In genomic region chr9:53676921-53677320, GRCm38 (mm10) we compare ENCODE assay signal across 19 mouse cellular contexts. TPM values are rescaled to one million over a fixed set of nuclear protein-coding genes. Genes with fewer than 3 reads are reported as not detected.
A peak's percentile ranks its signal among the peaks of the same experiment; 100 is the strongest.
DNase-seq lines count a peak whose midpoint lies in the region; ATAC-seq and TF ChIP-seq lines count a peak whose summit lies in the region.
"Had no signal": no experiment of that assay in that cellular context is flagged by ENCODE, and none has a peak within 500 bp of the region (broad histone marks: within the 10 kb centered on the region; RNA-seq: fewer than 3 reads in every experiment).

No protein-coding gene starts in this region.

- no peak for DNase-seq in gastrocnemius, adult 2 months
- no peak for DNase-seq in gastrocnemius, adult 18-20 months (ENCODE audit: low spot score)
- DNase-seq in R1 (ENCODE audit: low read depth, low spot score) = peak; percentile 79
- no peak for DNase-seq in right cerebral cortex, postnatal 10 days (ENCODE audit: low spot score in 2 of 2)
- DNase-seq: adrenal gland, postnatal 10 days; adrenal gland, postnatal 36 days; cerebellum, adult 11-12 months; cerebellum, adult 2 months; cerebellum, adult 9-10 months; cerebellum, postnatal 10 days; cerebellum, postnatal 25 days; forebrain, postnatal 0 days had no signal

- H3K27ac ChIP-seq in gastrocnemius, adult 2 months = peak overlapping the region; percentile 63; the same call in 1 of the 2 replicates
- H3K27ac ChIP-seq: embryonic facial prominence, embryonic 10.5 days; embryonic facial prominence, embryonic 12.5 days; forebrain, embryonic 13.5 days; forebrain, embryonic 15.5 days had no signal

- no peak for ATAC-seq in activated CD4-positive, CD25-positive, alpha-beta regulatory T cell, adult 4 months
- ATAC-seq: forebrain, embryonic 13.5 days; forebrain, embryonic 15.5 days; forebrain, postnatal 0 days had no signal

- no peak overlapping the region for H3K4me3 ChIP-seq in gastrocnemius, adult 2 months
- H3K4me3 ChIP-seq: embryonic facial prominence, embryonic 10.5 days; embryonic facial prominence, embryonic 12.5 days; forebrain, embryonic 13.5 days; forebrain, embryonic 15.5 days had no signal

- TF ChIP-seq CTCF in gastrocnemius, adult 2 months (IDR thresholded peaks at IDR 0.05) = no peak

- intact Hi-C loops in gastrocnemius, adult 2 months (cut with DNase I) = no loop called here

RNA-seq across cellular contexts. Expression of gene Cul5, which starts 7.1 kb away (rescaled TPM):
- total RNA-seq in gastrocnemius, adult 2 months (2021) = 10 to 100 TPM; 77.2 to 80.3 TPM
- total RNA-seq in gastrocnemius, adult 18-20 months (2021) = 10 to 100 TPM; 76.7 to 77.9 TPM
- 10 to 100 TPM; 36.2 to 36.4 TPM for polyA plus RNA-seq in activated CD4-positive, CD25-positive, alpha-beta regulatory T cell, adult 4 months (2017; shearing (Covaris generic))

RNA-seq across cellular contexts. Expression of gene Rab39, which starts 29.1 kb away (rescaled TPM):
- total RNA-seq in gastrocnemius, adult 2 months (2021) = under 1 TPM in 1 of 2 experiments, not detected in 1; 0.11 TPM
- not detected for total RNA-seq in gastrocnemius, adult 18-20 months (2021)
- polyA plus RNA-seq in activated CD4-positive, CD25-positive, alpha-beta regulatory T cell, adult 4 months (2017; shearing (Covaris generic)) = not detected
- total RNA-seq: MEL had no signal
- polyA plus RNA-seq: C2C12 had no signal
